Mouse (Mus musculus) gastrocnemius, postnatal 14 days (tissue): ENCODE measurements around the gene Ipo13. TPM values are rescaled to one million over a fixed set of nuclear protein-coding genes. Genes with fewer than 3 reads are reported as not detected.

Experiments used
- DNase-seq: peaks from one replicate; pipeline ENCODE4 v3.0.0; 2021; ENCODE audit warnings: mixed read lengths
- intact Hi-C: fragments of 180-260 bp; cut with DNase I; formaldehyde crosslinking; loops from one replicate; pipeline ENCODE4 v1.15.1; 2025; ENCODE audit warnings: low total_unique reads
- total RNA-seq, 2 experiments: library from RNA; stranded (reverse); gene quantifications; 2 replicates each; pipeline ENCODE4 v1.2.3; 2021

Gene Ipo13
- total RNA-seq, 2 experiments from 2014 or later: 141 to 204 TPM

- intact Hi-C loops: no loop called here
- DNase-seq: peak; percentile 94
Measured at GRCm38 (mm10) chr4:117887133-117887532, 27.7 kb downstream of the Ipo13 start, which contains the start of gene Atp6v0b. Atp6v0b (minus strand) TSS chr4:117887333.

DNA sequence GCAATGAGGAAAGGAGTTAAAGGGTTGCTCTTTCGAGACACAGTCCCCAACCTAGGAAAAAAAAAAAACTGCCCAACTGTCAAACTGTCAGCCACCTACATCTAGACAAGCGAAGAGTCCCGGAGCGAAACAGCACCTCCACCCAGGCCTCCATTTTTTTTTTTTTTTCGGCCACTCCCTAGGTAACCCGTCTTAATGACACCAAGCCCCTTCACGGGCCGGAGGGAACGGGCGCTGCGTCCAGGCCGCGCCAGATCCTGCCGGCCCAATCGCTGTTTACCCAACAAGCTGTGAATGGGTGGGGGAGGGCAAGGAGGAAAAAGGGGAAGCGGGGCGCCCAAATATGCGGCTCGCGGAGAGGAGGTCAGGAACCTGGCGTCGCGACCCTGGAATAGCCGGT, 28.2 kb downstream of the Ipo13 start:
- intact Hi-C loops: no loop called here
- no peak for DNase-seq

DNA sequence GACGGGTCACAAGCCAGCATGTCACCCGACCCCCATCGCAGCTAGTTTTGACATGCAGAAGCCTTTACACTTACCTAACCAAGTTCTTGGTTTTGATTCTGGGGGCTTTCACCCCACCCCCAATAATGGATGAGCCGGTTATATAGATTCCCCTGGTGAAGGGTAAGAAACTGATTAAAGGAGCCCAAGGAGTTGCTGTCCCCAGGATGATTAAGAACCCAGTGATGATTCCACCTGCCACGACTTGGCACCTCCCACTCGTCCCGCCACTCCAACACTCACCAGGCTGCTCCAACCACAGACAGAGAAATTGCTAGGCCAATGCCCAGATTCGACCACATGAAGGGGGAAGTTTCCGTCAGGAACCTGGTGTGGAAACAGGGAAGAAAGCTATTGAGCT, 28.8 kb downstream of the Ipo13 start:
- no peak for DNase-seq
- intact Hi-C loops: no loop called here

DNA sequence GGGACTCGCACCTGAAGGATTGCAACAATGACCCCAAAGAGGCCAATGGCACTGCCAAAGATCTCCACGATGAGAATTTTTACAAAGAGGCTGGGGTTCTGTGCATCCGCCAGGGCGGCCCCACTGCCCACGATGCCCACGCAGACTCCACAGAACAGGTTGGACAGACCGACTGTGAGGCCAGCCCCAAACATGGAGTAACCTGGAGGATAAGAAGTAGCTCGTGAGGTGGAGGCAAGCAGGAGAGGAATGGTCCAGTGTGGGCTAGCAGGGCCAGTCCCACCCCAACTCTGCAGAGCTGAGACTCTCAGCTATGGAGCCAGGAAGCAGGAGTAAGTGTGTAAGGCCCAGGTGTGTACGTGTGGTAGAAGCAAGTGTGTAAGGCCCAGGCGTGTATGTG, 29.7 kb downstream of the Ipo13 start:
- intact Hi-C loops: no loop called here
- no peak for DNase-seq

GRCm38 (mm10) chr4:117884146-117884545, 30.7 kb downstream of the Ipo13 start:
- DNase-seq: no peak
- intact Hi-C loops: no loop called here

- DNase-seq: peak; percentile 68
- intact Hi-C loops: no loop called here
Measured at GRCm38 (mm10) chr4:117882701-117883691, 31.8 kb downstream of the Ipo13 start, which contains the start of gene B4galt2. B4galt2 (minus strand) TSS chr4:117883487.

DNA sequence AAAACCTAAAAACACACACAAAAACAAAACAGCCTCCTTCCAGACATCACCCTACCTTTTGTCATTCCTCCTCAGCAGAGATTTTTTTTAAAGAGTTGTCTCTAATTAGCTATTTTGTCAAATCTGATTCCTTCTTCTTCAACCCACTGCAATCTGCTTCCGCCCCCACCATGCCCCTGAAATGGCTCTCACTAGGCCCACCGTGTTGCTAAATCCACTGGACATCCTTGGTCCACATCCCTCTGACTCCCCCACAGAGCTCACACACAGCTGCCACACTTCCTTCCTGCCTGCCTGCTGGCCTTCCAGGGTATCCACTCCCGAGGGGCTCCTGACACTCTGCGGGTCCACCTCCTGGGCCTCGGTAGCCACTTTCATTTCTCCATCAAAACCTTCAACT, 36.1 kb downstream of the Ipo13 start:
- no peak for DNase-seq
- intact Hi-C loops: no loop called here

DNA sequence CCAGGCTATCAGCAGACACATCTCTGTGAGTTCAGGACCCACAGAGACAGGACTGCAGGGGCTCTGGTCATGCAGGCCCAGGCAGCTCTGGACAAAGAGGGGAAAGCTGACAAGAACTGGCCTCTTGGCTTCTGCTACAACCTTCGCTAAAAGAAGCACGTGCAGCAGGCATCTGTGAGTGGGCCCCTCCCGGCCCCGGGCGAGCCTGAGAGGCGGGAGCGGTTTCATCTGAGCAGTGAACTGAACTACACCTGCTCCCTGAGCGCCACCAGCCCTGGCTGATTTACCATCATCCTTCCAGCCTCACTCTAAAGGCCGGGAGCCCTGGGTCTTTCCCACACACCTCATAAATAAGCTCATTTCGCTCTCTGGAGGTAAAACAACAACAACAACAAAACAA, 36.5 kb downstream of the Ipo13 start:
- intact Hi-C loops: no loop called here
- DNase-seq: no peak

DNA sequence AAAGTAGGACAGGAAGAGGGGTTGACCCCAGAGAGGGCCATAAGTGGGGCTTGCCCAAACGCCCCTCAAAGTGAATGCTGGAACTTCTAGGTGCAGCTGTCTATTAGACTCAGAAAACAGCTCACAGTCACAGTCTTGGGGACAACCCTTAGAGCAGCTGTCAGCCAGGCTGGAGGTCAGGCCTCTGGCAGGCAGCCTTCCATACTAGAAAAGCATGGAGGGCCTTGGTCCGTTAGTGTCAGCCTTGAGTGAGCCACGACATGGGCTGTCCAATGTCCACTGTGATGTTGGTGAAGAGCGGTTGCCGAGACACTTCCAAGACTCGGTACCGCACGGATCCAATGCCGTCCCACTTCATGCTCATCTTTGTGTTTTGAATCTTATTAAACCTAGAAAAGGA, 41.2 kb downstream of the Ipo13 start:
- intact Hi-C loops: no loop called here
- no peak for DNase-seq

DNA sequence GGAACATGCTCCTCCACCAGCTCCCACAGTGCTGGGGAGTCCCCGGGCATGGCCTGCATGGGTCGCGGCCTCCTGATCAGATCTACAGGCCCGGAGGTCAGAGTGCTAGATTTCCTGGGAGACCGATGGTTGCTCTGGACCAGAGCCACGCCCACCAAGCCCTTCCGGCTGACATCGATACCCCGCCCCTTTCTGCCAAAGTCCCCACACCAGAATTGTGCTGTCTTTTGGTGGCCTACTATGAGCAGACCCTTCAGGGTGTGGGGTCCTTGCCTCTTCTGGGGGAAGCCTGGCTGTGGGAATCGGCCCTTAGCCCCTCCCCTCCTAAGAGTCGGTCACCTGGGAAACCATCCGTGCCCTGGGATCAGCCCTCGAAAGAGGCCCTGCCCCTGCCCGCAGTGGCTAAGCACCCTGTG, 42.3 kb downstream of the Ipo13 start, which contains the start of gene Ccdc24:
Gene Ccdc24 (minus strand): TSS at position 87 of the 416 bp plus-strand sequence.
- DNase-seq: no peak
- intact Hi-C loops: no loop called here

DNA sequence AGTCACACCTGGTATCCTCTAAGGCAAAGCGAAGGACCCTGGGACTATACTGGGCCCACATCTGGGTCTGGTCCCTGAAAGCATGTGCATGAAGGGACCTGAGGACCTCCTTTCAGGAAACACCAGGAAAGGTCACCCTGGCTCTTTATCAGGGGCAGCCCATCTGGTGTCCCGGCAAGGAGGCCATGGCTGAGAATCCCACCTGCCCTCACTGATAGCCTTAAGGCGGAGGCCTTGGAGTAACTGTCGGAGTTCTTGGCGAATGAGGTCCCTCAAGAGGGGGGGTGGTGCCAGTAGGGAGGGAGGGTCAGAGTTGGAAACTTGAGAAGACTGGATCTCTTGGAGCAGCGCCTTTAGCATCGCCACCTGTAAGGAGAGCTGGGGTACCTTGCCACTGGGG, 43.0 kb downstream of the Ipo13 start:
- no peak for DNase-seq
- intact Hi-C loops: no loop called here

DNA sequence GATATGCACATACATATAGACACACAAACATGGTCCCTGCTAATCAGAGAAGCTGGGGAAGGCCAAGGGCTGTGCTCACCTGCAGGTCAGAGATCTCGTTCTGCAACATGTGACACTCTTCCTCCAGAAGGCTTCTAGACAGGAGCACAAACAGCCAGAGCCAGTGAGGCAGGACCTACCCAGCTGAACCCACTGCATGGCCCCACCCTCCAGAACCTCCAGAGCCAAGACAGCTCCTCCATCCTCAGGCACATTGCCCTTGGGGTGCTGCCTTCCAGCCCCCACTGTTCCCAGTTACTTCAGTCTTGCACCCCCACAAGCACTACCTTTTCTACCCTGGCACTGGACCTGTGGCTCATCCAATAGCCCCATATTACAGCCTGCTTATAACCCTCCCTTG, 44.4 kb downstream of the Ipo13 start:
- intact Hi-C loops: no loop called here
- DNase-seq: no peak

GRCm38 (mm10) chr4:117869317-117869716, 45.5 kb downstream of the Ipo13 start:
- intact Hi-C loops: no loop called here
- DNase-seq: no peak

DNA sequence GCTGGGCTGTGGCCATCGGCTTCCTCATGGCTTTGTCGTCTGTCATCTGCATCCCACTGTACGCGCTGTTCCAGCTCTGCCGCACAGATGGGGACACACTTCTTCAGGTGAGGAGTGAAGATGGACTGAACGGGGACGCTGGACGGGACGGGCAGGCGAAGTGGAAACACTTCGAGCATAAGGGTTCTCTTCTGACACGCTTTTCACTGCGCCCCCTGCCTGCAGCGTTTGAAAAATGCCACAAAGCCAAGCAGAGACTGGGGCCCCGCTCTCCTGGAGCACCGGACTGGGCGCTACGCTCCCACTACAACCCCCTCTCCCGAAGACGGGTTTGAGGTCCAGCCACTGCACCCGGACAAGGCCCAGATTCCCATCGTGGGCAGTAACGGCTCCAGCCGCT, 47.0 kb downstream of the Ipo13 start:
- intact Hi-C loops: no loop called here
- peak; percentile 67 for DNase-seq

- DNase-seq: no peak
- intact Hi-C loops: no loop called here
Measured at GRCm38 (mm10) chr4:117867000-117867399, 47.8 kb downstream of the Ipo13 start.

DNA sequence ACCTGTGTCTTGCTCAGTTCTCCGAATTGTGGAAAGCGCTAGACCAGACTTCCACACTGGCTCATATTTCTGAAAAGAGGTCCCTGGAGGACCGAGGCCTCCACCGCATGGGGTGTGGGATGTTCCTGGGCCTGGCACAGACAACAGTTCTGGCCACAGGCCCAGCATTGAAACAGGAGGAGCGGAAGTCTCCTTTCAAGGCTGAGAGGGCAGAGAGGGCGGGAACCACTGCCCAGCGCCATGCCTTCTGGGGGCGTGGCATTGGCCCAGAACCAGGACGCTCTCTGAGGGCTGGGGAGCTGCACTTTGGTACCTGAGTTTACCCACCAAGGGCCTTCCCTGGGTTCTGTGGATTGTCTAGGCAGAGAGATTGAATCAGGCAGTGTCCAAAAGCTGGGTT, 48.7 kb downstream of the Ipo13 start:
- peak; percentile 73 for DNase-seq

DNA sequence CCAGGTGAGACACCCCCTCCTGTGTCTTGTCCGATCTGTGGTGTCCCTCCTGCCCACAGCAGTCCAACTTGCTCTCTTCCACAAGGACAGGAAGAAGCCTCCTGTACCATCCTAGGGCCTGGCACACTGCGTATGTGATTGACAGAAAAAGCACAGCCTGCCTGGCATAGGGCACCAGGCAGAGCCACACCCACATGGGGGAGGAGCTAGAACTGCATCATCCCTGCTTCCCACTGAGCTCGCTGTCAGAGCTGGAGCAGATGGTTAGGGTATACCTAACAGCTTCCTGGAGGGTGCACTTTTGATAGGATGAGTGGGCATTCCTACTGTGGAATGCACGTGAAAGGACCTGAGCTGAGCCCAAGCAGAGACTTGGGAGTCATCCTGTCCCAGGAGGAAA, 52.0 kb downstream of the Ipo13 start:
- intact Hi-C loops: no loop called here

More for the DNA sequence above, 48.7 kb downstream of the Ipo13 start:
- intact Hi-C loops: no loop called here

DNA sequence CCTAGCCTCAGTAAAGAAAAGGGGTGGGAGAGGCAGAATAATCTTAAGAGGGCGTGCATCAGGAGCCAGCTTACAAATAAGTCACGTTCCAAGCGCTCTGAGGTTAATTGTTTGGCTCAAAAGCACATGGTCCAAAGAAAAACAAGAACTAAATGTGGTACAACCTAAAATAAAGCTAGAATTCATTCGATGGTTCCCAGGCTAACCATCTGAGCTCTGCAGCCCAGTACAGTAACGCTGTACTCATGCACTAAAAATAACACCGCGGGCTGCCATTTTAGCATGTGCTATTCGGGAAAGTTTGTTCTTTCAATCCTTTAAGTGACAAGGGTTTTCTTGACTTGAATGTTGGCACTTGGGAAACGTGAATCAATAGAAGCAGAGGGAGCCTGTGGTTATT, 54.2 kb downstream of the Ipo13 start:
- DNase-seq: no peak
- intact Hi-C loops: no loop called here

More for the DNA sequence above, 52.0 kb downstream of the Ipo13 start:
- no peak for DNase-seq

DNA sequence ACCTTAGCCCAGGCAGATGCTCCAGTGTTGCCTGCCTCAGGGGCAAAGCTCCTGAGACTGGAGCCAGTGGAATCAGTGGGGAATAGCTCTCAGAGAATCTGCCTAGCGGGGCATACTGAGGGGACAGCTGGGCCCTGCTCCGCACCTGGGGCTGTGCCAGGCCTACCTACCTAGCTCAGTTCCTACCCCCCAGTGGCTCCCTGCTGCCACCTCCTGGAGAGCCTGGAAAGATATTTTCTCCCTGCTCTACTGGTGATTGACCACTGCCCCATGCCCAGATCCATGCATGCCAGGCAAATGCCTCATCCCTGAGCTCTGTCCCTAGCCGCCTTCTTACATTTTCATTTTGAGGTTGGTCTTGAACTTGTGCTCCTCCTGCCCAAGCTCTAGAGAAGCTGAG, 56.0 kb downstream of the Ipo13 start:
- DNase-seq: peak; percentile 79
- intact Hi-C loops: no loop called here

- intact Hi-C loops: no loop called here
- DNase-seq: no peak
Measured at GRCm38 (mm10) chr4:117855146-117855545, 59.7 kb downstream of the Ipo13 start.
